Mouse (Mus musculus): ENCODE results near the gene Naa60.

DNA sequence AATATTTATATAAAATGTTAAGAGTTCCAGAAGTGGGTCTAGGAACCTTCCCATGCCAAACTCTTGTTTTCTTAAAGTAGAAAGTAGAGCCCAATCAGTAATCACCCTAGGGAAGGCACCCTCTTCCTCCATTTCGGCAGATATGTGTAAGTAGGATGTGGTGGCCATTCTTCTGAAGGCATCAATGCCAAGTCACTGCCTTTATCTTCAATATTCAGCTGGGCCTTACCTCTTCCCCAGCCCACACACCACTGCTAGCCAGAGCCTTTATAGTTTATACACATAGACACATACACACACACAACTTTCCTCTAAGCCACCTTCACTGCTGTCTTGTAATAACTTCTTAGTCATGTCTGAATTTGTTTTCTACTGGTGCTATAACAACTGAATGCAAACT is 16.4 kb upstream of the Naa60 start:
- TF ChIP-seq CTCF (IDR thresholded peaks at IDR 0.05; ENCODE audit: low read depth, low read length) (no peak), GATA1 (IDR thresholded peaks at IDR 0.05; ENCODE audit: borderline replicate concordance, low read length) (no peak), GATA2 (IDR thresholded peaks at IDR 0.05; ENCODE audit: borderline replicate concordance, low read depth, low read length) (no peak), TAL1 (conservative IDR thresholded peaks at IDR 0.05; ENCODE audit: low read depth, low read length) (no peak)
